Mouse (Mus musculus) neural tube, embryonic 14.5 days (tissue): ENCODE results near the gene Rhobtb1. TPM values are rescaled to one million over a fixed set of nuclear protein-coding genes. Genes with fewer than 3 reads are reported as not detected.

Experiments used
- ATAC-seq: fragments of 200-750 bp; cut with Nextera tagmentation; 2 replicates; pipeline ENCODE4 v1.8.0; 2017; ENCODE audit warnings: low read depth, mild to moderate bottlenecking, moderate TSS enrichment, moderate library complexity
- H3K27ac ChIP-seq: fragments of 300-500 bp; sonication (generic); 2 replicates; pipeline ENCODE4 v1.5.1; 2014; ENCODE audit warnings: low read depth, mild to moderate bottlenecking, control low read depth, low read length, moderate library complexity, mixed read lengths
- H3K27me3 ChIP-seq: fragments of 300-500 bp; sonication (generic); 2 replicates; pipeline ENCODE4 v1.6.1; 2014; ENCODE audit warnings: low read length; ENCODE audit not compliant: control insufficient read depth, insufficient read depth
- H3K36me3 ChIP-seq: fragments of 300-500 bp; sonication (generic); 2 replicates; pipeline ENCODE4 v1.6.1; 2014; ENCODE audit warnings: low read length, mixed read lengths; ENCODE audit not compliant: control insufficient read depth, insufficient read depth
- H3K4me1 ChIP-seq: fragments of 300-500 bp; sonication (generic); 2 replicates; pipeline ENCODE4 v1.6.1; 2014; ENCODE audit warnings: low read length; ENCODE audit not compliant: control insufficient read depth, insufficient read depth
- H3K4me2 ChIP-seq: fragments of 300-500 bp; sonication (generic); 2 replicates; pipeline ENCODE4 v1.6.1; 2014; ENCODE audit warnings: mild to moderate bottlenecking, low read depth, low read length, control low read depth
- H3K4me3 ChIP-seq: fragments of 300-500 bp; sonication (generic); 2 replicates; pipeline ENCODE4 v1.5.1; 2014; ENCODE audit warnings: low read depth, low read length, control low read depth, mixed read lengths
- H3K9ac ChIP-seq: fragments of 300-500 bp; sonication (generic); replicated peaks from 2 replicates; pipeline ENCODE4 v1.6.1; 2014; ENCODE audit warnings: low read depth, mild to moderate bottlenecking, control low read depth, low read length, mixed read lengths
- H3K9me3 ChIP-seq: fragments of 300-500 bp; sonication (generic); 2 replicates; pipeline ENCODE4 v1.6.1; 2016; ENCODE audit warnings: low read length; ENCODE audit not compliant: control insufficient read depth
- WGBS: fragments of 180-500 bp; shearing (Covaris S2); extraction: QIAGEN DNeasy Blood & Tissue Kit; methylation state at CpG from one replicate; pipeline ENCODE4 v1.1.7; 2014; 5-methylcytosine and 5-hydroxymethylcytosine counted together
- polyA plus RNA-seq: library from polyadenylated mRNA; unstranded; fragments of >200 nt; fragmentation: Nextera tagmentation; extraction: Ambion mirVana; gene quantifications from 2 replicates; pipeline ENCODE4 v1.2.1, GENCODE M21; 2014

Rhobtb1 gene
- polyA plus RNA-seq, 1 experiment from 2014 or later: 17.3 TPM

- no peak for ATAC-seq
- 84% methylated on average over 2 of the region's 2 CpGs for WGBS
- Histone ChIP-seq H3K9ac (no peak overlapping the region), H3K4me3 (no peak overlapping the region), H3K27me3 (no peaks in the 10 kb centered on the region), H3K4me1 (peaks cover under 1% of the 10 kb centered on the region; the same call in 1 of the 2 replicates), H3K27ac (no peak overlapping the region), H3K9me3 (no peaks in the 10 kb centered on the region), H3K36me3 (no peaks in the 10 kb centered on the region), H3K4me2 (no peak overlapping the region)
Measured at GRCm38 (mm10) chr10:69219289-69219626, 68.0 kb downstream of the Rhobtb1 start.

- Histone ChIP-seq H3K36me3 (no peaks in the 10 kb centered on the region), H3K27me3 (no peaks in the 10 kb centered on the region), H3K27ac (no peak overlapping the region), H3K9ac (no peak overlapping the region), H3K4me1 (no peaks in the 10 kb centered on the region), H3K4me3 (no peak overlapping the region), H3K9me3 (no peaks in the 10 kb centered on the region), H3K4me2 (no peak overlapping the region)
- 91% methylated on average over 6 of the region's 6 CpGs for WGBS
- no peak for ATAC-seq
Measured at GRCm38 (mm10) chr10:69220296-69220695, 69.1 kb downstream of the Rhobtb1 start.

- Histone ChIP-seq H3K4me1 (no peaks in the 10 kb centered on the region), H3K36me3 (no peaks in the 10 kb centered on the region), H3K27ac (no peak overlapping the region), H3K9ac (no peak overlapping the region), H3K9me3 (no peaks in the 10 kb centered on the region), H3K27me3 (no peaks in the 10 kb centered on the region), H3K4me3 (no peak overlapping the region), H3K4me2 (no peak overlapping the region)
- 94% methylated on average over 9 of the region's 9 CpGs for WGBS
- no peak for ATAC-seq
Measured at GRCm38 (mm10) chr10:69221148-69221547, 69.9 kb downstream of the Rhobtb1 start.

- no peak overlapping the region for H3K9ac ChIP-seq
- no peak overlapping the region for H3K27ac ChIP-seq
- 86% methylated on average over 3 of the region's 3 CpGs for WGBS
- H3K4me3 ChIP-seq: no peak overlapping the region
- no peaks in the 10 kb centered on the region for H3K36me3 ChIP-seq
- no peaks in the 10 kb centered on the region for H3K27me3 ChIP-seq
- H3K4me1 ChIP-seq: no peaks in the 10 kb centered on the region
- no peak overlapping the region for H3K4me2 ChIP-seq
- ATAC-seq: no peak
- H3K9me3 ChIP-seq: no peaks in the 10 kb centered on the region
Measured at GRCm38 (mm10) chr10:69221955-69222354, 70.7 kb downstream of the Rhobtb1 start.

- no peak overlapping the region for H3K27ac ChIP-seq
- no peak for ATAC-seq
- H3K4me3 ChIP-seq: no peak overlapping the region
- no peaks in the 10 kb centered on the region for H3K4me1 ChIP-seq
- no peaks in the 10 kb centered on the region for H3K36me3 ChIP-seq
- H3K4me2 ChIP-seq: no peak overlapping the region
- H3K9ac ChIP-seq: no peak overlapping the region
- 94% methylated on average over 4 of the region's 4 CpGs for WGBS
- H3K27me3 ChIP-seq: no peaks in the 10 kb centered on the region
- no peaks in the 10 kb centered on the region for H3K9me3 ChIP-seq
Measured at GRCm38 (mm10) chr10:69223232-69223631, 72.0 kb downstream of the Rhobtb1 start.

GRCm38 (mm10) chr10:69224276-69224675 lies 73.0 kb downstream of the Rhobtb1 start:
- H3K9me3 ChIP-seq: no peaks in the 10 kb centered on the region
- H3K4me3 ChIP-seq: no peak overlapping the region
- no peak overlapping the region for H3K4me2 ChIP-seq
- no peak overlapping the region for H3K27ac ChIP-seq
- H3K27me3 ChIP-seq: no peaks in the 10 kb centered on the region
- 75% methylated on average over 7 of the region's 7 CpGs for WGBS
- H3K9ac ChIP-seq: no peak overlapping the region
- H3K4me1 ChIP-seq: no peaks in the 10 kb centered on the region
- H3K36me3 ChIP-seq: no peaks in the 10 kb centered on the region
- ATAC-seq: no peak

- 94% methylated on average over 5 of the region's 5 CpGs for WGBS
Measured at GRCm38 (mm10) chr10:69225471-69225870, 74.2 kb downstream of the Rhobtb1 start.

GRCm38 (mm10) chr10:69225951-69226350 lies 74.7 kb downstream of the Rhobtb1 start:
- 78% methylated on average over 8 of the region's 8 CpGs for WGBS
- H3K4me1 ChIP-seq: no peaks in the 10 kb centered on the region
- H3K4me2 ChIP-seq: no peak overlapping the region
- no peak for ATAC-seq
- H3K4me3 ChIP-seq: no peak overlapping the region
- no peaks in the 10 kb centered on the region for H3K9me3 ChIP-seq
- no peaks in the 10 kb centered on the region for H3K36me3 ChIP-seq
- H3K9ac ChIP-seq: no peak overlapping the region
- H3K27ac ChIP-seq: no peak overlapping the region
- H3K27me3 ChIP-seq: no peaks in the 10 kb centered on the region

More at GRCm38 (mm10) chr10:69225471-69225870, 74.2 kb downstream of the Rhobtb1 start:
- no peak overlapping the region for H3K9ac ChIP-seq
- H3K9me3 ChIP-seq: no peaks in the 10 kb centered on the region
- no peaks in the 10 kb centered on the region for H3K4me1 ChIP-seq
- ATAC-seq: no peak
- H3K36me3 ChIP-seq: no peaks in the 10 kb centered on the region
- H3K4me3 ChIP-seq: no peak overlapping the region
- H3K27ac ChIP-seq: no peak overlapping the region
- no peaks in the 10 kb centered on the region for H3K27me3 ChIP-seq
- H3K4me2 ChIP-seq: no peak overlapping the region

- 74% methylated on average over 3 of the region's 3 CpGs for WGBS
- Histone ChIP-seq H3K4me2 (no peak overlapping the region), H3K27ac (no peak overlapping the region), H3K4me1 (no peaks in the 10 kb centered on the region), H3K27me3 (no peaks in the 10 kb centered on the region), H3K4me3 (no peak overlapping the region), H3K9me3 (no peaks in the 10 kb centered on the region), H3K36me3 (no peaks in the 10 kb centered on the region), H3K9ac (no peak overlapping the region)
- ATAC-seq: no peak
Measured at GRCm38 (mm10) chr10:69237185-69237584, 86.0 kb downstream of the Rhobtb1 start.

GRCm38 (mm10) chr10:69237781-69238180 lies 86.5 kb downstream of the Rhobtb1 start:
- H3K36me3 ChIP-seq: no peaks in the 10 kb centered on the region
- H3K9ac ChIP-seq: no peak overlapping the region
- H3K4me2 ChIP-seq: no peak overlapping the region
- no peaks in the 10 kb centered on the region for H3K4me1 ChIP-seq
- no peak overlapping the region for H3K4me3 ChIP-seq
- no peak overlapping the region for H3K27ac ChIP-seq
- H3K27me3 ChIP-seq: no peaks in the 10 kb centered on the region
- no peak for ATAC-seq
- no peaks in the 10 kb centered on the region for H3K9me3 ChIP-seq
- 84% methylated on average over 9 of the region's 9 CpGs for WGBS
